Mouse (Mus musculus) cerebellum, adult 18-20 months (tissue): ENCODE data around the gene Zfp93.
"Not testable (repeated sequence)": the region's sequence is repeated elsewhere in the genome, so short reads cannot be mapped to it uniquely, and the experiment has no call there.

Experiments used
- DNase-seq, 2 experiments: peaks; one replicate each; pipeline ENCODE4 v3.0.0; 2021

Gene Zfp93

GRCm38 (mm10) chr7:24270288-24270672 lies at the start of gene Zfp93:
TSS of gene Zfp93 (plus strand) at chr7:24270420.
- peak; percentile 80 to 91 for DNase-seq

- peak; percentile 77 to 85 for DNase-seq
Measured at GRCm38 (mm10) chr7:24237040-24237791, 33.0 kb upstream of the Zfp93 start, which contains the start of gene Zfp109. TSS of gene Zfp109 (minus strand) at chr7:24237560.

- DNase-seq, result no peak
Measured at GRCm38 (mm10) chr7:24253779-24254615, 16.2 kb upstream of the Zfp93 start.

- DNase-seq, result peak; percentile 86 to 95
Measured at GRCm38 (mm10) chr7:24254633-24255474, 15.4 kb upstream of the Zfp93 start, which contains the start of gene Zfp108. TSS of gene Zfp108 (plus strand) at chr7:24254794.

DNA sequence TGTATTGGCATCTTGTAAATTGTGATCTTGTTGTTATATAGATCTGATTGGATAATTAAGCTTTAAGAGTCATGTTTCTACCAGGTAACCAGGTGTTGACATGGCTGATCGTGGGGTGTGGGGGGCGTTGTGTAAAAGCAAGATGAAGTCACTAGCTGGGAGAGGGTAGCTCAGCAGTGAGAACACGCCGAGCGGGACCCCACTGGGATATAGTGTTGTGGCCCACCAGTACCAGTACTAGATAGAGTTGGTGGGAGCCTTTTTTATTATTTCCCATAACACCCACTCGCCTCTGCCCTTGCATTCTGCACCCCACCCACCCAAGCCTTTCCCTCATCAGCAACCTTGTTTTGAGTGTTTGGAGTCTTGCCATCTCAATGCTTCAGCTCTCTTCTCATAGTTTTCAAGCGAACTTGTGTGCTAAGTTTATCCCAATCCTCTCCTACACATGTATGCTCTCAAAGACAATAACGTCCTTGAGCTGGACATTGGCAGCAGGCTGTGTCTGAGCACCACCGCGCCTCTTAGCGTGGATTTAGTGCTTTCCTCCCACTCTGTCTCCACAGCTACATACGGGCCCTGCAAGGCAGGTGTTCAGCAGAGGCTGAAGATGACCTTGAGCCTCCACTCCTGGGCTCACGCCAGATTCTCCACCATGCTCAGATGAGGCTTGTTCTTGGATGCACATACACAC lies 10.8 kb upstream of the Zfp93 start:
- DNase-seq, result no peak

- no peak for DNase-seq
Measured at GRCm38 (mm10) chr7:24260000-24260312, 10.3 kb upstream of the Zfp93 start.

- no peak for DNase-seq
Measured at GRCm38 (mm10) chr7:24268176-24269155, 1.8 kb upstream of the Zfp93 start.

GRCm38 (mm10) chr7:24269256-24269655 lies 964 bp upstream of the Zfp93 start:
- no peak for DNase-seq

DNA sequence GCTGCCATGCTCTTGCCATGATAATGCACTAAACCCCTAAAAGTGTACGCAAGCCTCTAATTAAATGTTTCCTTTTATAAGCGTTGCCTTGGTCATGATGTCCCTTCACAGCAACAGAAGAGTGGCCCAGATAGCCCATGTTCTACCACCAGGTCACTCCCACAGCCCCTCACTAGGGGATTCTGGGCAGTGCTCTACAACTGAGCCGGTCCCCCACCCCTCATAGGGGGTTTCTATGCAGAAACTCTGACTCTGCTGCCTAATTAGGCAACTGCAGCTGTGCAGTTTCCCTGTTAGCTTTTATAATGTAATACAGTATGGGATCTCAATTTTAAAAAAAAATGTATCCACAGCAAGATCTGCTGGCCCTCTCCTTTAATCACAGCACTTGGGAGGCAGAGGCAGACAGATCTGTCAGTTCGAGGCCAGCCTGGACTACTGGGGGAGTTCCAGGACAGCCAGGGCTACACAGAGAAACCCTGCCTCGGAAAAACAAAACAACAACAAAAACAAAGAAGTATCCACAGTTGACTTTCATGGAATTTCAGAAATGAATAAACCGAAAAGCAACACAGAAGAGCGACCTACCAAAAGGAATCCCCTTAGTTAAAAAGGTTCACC lies 443 bp upstream of the Zfp93 start:
- DNase-seq, result peak in 1 of 2 experiments; percentile 29

- no peak for DNase-seq
Measured at GRCm38 (mm10) chr7:24271191-24271590, 971 bp downstream of the Zfp93 start.

DNA sequence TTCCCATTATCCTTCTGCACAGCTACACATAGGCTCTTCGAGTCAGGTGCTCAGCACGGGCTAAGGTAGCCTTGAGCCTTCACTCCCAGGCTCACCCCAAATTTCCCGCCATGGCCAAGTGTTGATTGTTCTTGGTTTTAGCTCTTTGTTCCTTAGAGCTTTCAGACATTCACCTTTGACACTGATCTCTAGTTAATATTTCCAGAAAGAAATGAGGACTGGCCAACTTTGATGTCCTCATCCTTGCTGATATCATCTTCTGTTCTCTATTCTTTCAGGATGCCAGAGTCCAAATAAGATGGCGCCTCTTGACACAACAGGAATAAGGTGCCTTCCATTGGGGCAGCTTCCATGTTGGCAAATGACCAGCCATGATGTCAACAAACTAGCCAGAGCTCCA lies 4.2 kb downstream of the Zfp93 start:
- no peak for DNase-seq

DNA sequence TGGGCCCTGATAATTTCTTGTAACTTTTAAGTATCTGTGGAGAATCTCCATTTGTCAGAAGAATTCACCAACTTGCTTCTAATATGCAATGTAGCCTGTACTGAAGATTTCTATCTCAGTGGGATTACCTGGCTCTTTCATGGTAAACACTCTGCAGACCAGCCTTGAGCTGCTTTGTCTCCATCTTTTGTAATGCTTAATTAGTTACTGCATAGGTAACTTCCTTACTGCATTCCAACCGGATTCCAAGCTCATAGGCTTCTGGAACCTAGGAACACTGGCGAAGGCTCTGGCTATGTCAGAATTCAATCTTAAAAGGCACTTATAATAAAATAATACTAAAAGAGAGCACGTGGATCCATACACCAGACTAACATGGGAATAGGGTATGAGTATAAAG lies 8.6 kb downstream of the Zfp93 start:
- DNase-seq, result not testable (repeated sequence)

GRCm38 (mm10) chr7:24280031-24280857 lies 10.0 kb downstream of the Zfp93 start:
- no peak for DNase-seq

- DNase-seq, result no peak
Measured at GRCm38 (mm10) chr7:24280858-24281145, 10.6 kb downstream of the Zfp93 start.

GRCm38 (mm10) chr7:24286090-24286489 lies 15.9 kb downstream of the Zfp93 start:
- no peak for DNase-seq

GRCm38 (mm10) chr7:24286916-24287315 lies 16.7 kb downstream of the Zfp93 start:
- DNase-seq, result no peak

DNA sequence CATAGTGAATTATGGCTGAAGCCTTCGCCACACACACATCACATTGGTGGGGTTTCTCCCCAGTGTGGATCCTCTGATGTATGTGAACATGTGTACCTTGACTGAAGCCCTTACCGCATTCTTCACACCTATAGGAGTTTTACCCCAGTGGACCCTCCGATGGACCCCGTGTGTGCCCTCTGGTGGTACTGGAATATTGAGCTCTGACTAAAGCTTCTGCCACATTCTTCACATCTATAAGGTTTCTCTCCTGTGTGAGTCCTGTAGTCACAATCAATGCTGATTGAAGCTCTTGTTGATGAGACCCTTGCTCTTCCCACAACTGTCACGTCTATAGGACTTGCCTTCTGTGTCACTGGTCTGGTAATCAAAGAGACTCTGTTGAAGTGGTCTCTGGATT lies 17.4 kb downstream of the Zfp93 start:
- no peak for DNase-seq

- peak in 1 of 2 experiments; percentile 25 for DNase-seq
Measured at GRCm38 (mm10) chr7:24288512-24288911, 18.3 kb downstream of the Zfp93 start.

- no peak for DNase-seq
Measured at GRCm38 (mm10) chr7:24290106-24290693, 20.0 kb downstream of the Zfp93 start.
